Mouse (Mus musculus): Measurements from ENCODE around the gene Pdcd1. TPM values are rescaled to one million over a fixed set of nuclear protein-coding genes. Genes with fewer than 3 reads are reported as not detected.
A peak's percentile ranks its signal among the peaks of the same experiment; 100 is the strongest.
"Not testable (repeated sequence)": the region's sequence is repeated elsewhere in the genome, so short reads cannot be mapped to it uniquely, and the experiment has no call there.

The Pdcd1 gene
- polyA plus RNA-seq (2016; fragmentation: Nextera tagmentation; extraction: Ambion mirVana): not detected in 2 replicates

DNA sequence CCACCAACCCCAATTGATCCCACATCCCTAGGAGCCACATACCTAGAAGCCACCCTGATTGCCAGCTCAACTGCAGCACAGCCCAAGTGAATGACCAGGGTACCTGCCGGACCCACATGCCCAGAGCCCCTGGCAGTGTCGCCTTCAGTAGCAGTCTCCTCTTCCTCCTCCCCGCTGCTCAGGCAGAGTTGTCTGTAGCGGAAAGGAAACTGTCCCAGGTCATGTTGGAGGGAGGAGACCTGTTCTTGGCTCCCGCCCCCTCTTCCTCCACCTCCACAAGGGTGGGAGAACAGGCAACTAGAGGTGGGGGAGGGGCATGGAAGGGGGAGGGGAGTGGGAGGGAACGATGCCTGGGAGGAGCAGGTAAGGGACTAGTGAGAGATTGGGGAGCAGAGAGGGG lies at the start of gene Pdcd1:
TSS of gene Pdcd1 (minus strand) at position 181 of the 400 bp plus-strand sequence.
- no peak within 1 kb of the TSS for H3K4me2 ChIP-seq (replicated peaks)
- WGBS: 52% methylated on average over 6 of the region's 6 CpGs
- no peak within 1 kb of the TSS for H3K9ac ChIP-seq
- no peaks in the 10 kb centered on the region for H3K27me3 ChIP-seq (replicated peaks)
- no peaks in the 10 kb centered on the region for H3K36me3 ChIP-seq
- no peak within 1 kb of the TSS for H3K4me3 ChIP-seq
- no peak for ATAC-seq (ENCODE audit: low FRiP score, low read depth)
- no peaks in the 10 kb centered on the region for H3K4me1 ChIP-seq
- H3K9me3 ChIP-seq: no peaks in the 10 kb centered on the region
- no peak within 1 kb of the TSS for H3K27ac ChIP-seq

DNA sequence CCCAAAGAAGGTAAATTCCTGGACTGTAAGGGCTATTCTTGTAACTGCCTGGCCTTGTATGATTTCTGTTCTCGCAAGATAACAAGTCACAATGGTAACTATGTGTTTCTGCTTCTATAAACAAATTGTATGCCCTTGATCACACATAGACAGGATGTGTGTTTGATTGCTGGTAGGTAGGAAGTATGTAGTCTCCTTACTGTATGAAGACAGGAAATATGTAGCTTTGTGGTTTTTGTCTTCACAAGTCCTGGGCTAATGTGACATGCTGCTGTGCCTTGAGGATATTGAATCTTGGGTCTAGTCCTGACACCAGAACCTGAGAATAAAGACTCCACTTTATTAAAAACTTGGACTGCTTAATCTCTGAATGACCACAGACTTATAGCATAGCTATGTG lies 39.4 kb upstream of the Pdcd1 start:
- Histone ChIP-seq H3K4me3 (no peak overlapping the region), H3K9me3 (no peaks in the 10 kb centered on the region), H3K4me1 (no peaks in the 10 kb centered on the region), H3K9ac (no peak overlapping the region), H3K27ac (no peak overlapping the region), H3K27me3 (replicated peaks) (no peaks in the 10 kb centered on the region), H3K36me3 (no peaks in the 10 kb centered on the region), H3K4me2 (replicated peaks) (no peak overlapping the region)
- no peak for ATAC-seq (ENCODE audit: low FRiP score, low read depth)
- 93% methylated on average over 1 of the region's 1 CpGs for WGBS

DNA sequence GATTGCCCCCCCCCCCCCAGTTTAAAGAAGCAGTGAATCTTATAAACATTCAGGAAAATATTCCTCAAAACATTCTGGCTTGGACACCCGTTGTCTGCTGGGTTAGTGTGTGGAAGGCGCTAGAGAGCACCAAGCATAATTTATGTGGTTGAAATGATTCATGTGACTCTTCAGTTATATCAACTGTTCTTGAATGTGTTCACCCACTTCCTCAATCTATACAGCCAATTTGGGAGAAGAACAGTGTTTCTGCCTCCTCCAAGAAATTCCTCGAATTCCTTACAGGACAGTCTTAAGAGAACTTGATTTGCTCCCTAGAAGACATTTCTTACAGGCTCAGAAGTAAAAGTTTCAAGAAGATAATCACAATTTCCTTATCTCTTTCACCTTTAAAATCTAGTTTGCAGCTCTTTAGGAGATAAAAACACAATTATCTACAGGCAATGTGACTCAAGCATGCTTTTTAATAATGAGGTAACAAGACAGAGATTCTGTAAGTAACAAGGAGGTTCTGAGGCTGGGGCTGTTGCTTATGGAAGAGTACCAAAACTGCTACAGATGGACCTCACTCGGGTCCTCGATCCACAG lies 34.1 kb upstream of the Pdcd1 start:
- 89% methylated on average over 5 of the region's 5 CpGs for WGBS
- Histone ChIP-seq H3K4me3 (no peak overlapping the region), H3K36me3 (no peaks in the 10 kb centered on the region), H3K27me3 (replicated peaks) (no peaks in the 10 kb centered on the region), H3K4me2 (replicated peaks) (no peak overlapping the region), H3K4me1 (no peaks in the 10 kb centered on the region), H3K9me3 (no peaks in the 10 kb centered on the region), H3K9ac (no peak overlapping the region), H3K27ac (no peak overlapping the region)
- no peak for ATAC-seq (ENCODE audit: low FRiP score, low read depth)

DNA sequence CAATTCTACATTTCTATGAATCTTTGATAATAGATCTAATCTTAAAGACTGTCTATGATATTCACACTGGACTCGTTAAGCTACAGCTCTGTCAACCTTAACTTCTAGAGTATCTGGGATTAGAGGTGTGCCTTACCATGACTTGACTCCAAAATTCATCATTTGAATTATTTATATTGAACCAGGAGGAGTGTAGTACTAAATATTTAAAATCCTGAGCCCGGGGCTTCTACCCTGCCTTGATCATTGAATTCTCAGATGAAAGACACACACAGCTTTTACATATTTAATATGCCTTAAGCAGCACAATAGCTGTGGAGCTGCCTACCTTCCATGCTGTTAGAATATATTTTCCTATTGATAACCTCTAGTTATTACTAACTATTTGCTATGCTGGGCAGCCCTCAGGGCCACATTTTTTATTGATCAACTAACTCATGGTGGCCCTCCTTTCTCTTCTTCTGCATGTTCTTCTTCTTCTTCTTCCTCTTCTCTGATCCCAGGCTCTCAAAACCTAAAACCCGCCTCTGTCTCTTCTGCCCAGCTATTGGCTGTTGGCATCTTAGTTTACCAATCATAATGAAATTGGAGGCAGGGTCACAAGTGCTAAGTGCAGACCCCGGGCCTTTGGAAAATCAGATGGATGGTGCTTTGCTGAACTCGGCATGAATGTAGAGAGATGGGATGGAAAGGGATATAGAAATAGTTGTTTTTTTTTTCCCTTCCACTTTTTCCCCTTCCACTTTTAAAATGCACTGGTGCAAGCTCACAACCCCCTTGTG lies 33.2 kb upstream of the Pdcd1 start:
- no peak overlapping the region for H3K4me3 ChIP-seq
- no peak for ATAC-seq (ENCODE audit: low FRiP score, low read depth)
- WGBS: 88% methylated on average over 5 of the region's 5 CpGs

DNA sequence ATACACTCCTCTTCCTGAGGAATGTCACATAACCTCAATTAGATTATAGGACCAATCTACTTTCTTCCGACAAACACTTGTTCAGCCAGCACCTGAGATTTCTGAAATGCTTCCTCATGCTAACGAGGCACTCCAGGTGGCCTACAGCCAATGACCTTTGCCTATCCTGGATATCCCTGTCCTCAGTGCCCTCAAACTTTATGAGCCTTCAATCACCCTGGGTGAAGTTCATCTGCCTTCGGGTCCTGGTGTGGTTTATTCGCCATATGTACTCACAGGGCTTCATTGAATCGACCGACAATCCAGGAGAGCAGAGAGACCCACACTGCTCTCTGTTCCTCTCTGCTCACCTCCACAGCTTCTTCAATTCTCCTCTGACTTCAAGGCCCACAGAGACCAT lies 29.4 kb upstream of the Pdcd1 start:
- Histone ChIP-seq H3K27me3 (replicated peaks) (no peaks in the 10 kb centered on the region), H3K4me1 (no peaks in the 10 kb centered on the region), H3K9me3 (no peaks in the 10 kb centered on the region), H3K9ac (no peak overlapping the region), H3K4me3 (no peak overlapping the region), H3K27ac (no peak overlapping the region), H3K36me3 (no peaks in the 10 kb centered on the region), H3K4me2 (replicated peaks) (no peak overlapping the region)
- no peak for ATAC-seq (ENCODE audit: low FRiP score, low read depth)
- 84% methylated on average over 6 of the region's 6 CpGs for WGBS

More for the DNA sequence above, 33.2 kb upstream of the Pdcd1 start:
- Histone ChIP-seq H3K9me3 (no peaks in the 10 kb centered on the region), H3K27ac (no peak overlapping the region), H3K27me3 (replicated peaks) (no peaks in the 10 kb centered on the region), H3K9ac (no peak overlapping the region), H3K4me1 (no peaks in the 10 kb centered on the region), H3K36me3 (no peaks in the 10 kb centered on the region), H3K4me2 (replicated peaks) (no peak overlapping the region)

DNA sequence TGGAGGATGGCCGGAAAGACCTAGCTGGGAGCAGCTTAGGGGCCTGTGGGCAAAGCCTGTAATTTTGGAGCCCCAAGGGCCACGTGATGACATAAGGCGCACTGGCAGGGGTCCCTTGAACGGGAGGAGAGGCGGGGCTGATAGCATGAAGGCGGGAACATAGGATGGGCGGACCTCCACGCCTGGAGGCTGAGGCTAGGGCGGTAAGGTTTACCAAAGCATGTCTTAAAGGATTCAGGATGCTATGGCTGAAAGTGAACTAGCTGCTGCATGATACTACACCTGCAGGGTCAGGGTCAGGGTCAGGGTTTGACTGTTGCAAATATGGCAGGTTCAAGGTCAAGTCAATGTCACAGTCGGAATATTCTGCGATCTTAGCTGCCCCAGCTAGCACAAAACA lies 28.8 kb upstream of the Pdcd1 start:
- H3K4me2 ChIP-seq (replicated peaks): 0 out of 2 replicates have a peak overlapping the region, but pooled peaks have one; percentile 19
- no peak for ATAC-seq (ENCODE audit: low FRiP score, low read depth)
- H3K9me3 ChIP-seq: no peaks in the 10 kb centered on the region
- no peaks in the 10 kb centered on the region for H3K4me1 ChIP-seq
- H3K27ac ChIP-seq: no peak overlapping the region
- H3K4me3 ChIP-seq: no peak overlapping the region
- WGBS: 54% methylated on average over 11 of the region's 11 CpGs
- no peak overlapping the region for H3K9ac ChIP-seq
- no peaks in the 10 kb centered on the region for H3K36me3 ChIP-seq
- no peaks in the 10 kb centered on the region for H3K27me3 ChIP-seq (replicated peaks)

DNA sequence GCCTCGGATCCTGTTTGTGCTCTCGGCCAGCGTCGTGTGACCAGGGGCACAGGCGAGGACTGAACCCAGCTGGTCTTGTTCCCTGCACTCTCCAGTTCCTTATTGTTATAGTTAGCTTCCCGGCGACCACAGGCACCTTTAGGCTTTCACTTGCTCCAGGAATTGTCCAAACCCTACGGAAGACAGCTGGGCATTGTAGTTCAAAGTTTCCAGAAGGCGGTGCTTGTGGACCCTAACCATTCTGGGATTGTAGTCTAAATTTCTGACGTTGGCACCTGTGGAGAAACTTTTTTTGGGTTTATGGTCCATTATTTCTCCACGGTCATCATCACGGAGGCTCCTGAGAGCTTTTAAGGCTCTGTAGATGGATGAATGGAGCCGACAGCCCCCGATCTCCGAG lies 28.4 kb upstream of the Pdcd1 start:
- Histone ChIP-seq H3K36me3 (no peaks in the 10 kb centered on the region), H3K4me3 (no peak overlapping the region), H3K27me3 (replicated peaks) (no peaks in the 10 kb centered on the region), H3K4me2 (replicated peaks) (0 out of 2 replicates have a peak overlapping the region, but pooled peaks have one; percentile 19), H3K4me1 (no peaks in the 10 kb centered on the region), H3K9ac (no peak overlapping the region), H3K27ac (no peak overlapping the region), H3K9me3 (no peaks in the 10 kb centered on the region)
- 53% methylated on average over 15 of the region's 15 CpGs for WGBS
- no peak for ATAC-seq (ENCODE audit: low FRiP score, low read depth)

DNA sequence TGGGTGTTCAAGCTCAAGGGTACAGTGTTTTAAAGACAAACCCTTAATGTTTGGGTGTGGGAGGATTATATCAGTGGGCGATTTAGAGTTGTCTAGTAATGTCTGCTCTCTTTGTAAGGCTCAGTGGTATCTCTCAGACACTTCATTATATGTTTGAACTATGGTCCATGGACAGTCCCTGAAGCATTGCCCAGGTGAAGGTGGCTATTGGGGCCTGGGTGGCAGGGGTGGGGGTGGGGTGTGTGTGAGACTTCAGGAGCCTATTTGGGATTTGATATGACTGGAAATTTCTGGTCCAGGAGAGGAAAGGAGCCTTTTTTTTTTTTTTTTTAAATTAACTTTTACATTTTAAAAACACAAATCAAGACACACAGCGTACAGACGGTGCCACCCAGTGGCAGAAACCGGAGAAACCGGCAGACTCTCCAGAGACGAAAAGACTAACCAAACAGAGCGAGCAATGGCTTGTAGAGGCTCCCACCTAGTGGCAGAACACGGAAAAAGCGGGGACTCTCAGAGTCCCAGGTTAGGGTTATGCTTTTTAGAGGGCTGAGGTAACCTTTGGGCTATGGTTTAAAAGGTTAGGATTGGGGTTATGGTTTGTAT lies 26.6 kb upstream of the Pdcd1 start:
- Histone ChIP-seq H3K9me3 (no peaks in the 10 kb centered on the region), H3K4me3 (no peak overlapping the region), H3K27ac (no peak overlapping the region), H3K9ac (no peak overlapping the region), H3K27me3 (replicated peaks) (no peaks in the 10 kb centered on the region), H3K36me3 (no peaks in the 10 kb centered on the region), H3K4me1 (no peaks in the 10 kb centered on the region), H3K4me2 (replicated peaks) (no peak overlapping the region)
- peak; percentile 90 for ATAC-seq (ENCODE audit: low FRiP score, low read depth)
- WGBS: 6% methylated on average over 9 of the region's 9 CpGs

DNA sequence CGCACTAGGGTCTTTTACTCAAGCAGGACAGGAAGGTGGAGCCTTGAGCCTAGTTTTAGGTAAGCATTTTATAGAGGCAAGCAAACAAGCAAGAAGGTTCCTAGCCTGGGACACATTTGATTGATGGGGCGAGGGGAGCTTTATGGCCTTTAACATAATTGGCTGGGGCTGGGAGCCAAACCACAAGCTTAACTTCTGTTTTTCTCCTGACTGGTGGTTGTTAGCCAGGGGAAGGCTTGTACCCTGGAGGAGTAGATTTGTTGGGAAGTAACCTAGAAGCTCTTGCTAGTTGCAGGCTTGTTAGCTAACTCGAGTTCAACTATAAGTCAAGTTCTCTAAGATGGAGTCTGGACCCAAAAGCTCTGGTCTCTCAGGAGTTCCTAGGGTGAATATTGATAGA lies 26.0 kb upstream of the Pdcd1 start:
- Histone ChIP-seq H3K9me3 (no peaks in the 10 kb centered on the region), H3K36me3 (no peaks in the 10 kb centered on the region), H3K4me2 (replicated peaks) (no peak overlapping the region), H3K27me3 (replicated peaks) (no peaks in the 10 kb centered on the region), H3K9ac (no peak overlapping the region), H3K4me1 (no peaks in the 10 kb centered on the region), H3K4me3 (no peak overlapping the region), H3K27ac (no peak overlapping the region)
- no peak for ATAC-seq (ENCODE audit: low FRiP score, low read depth)
- WGBS: 61% methylated on average over 3 of the region's 3 CpGs

DNA sequence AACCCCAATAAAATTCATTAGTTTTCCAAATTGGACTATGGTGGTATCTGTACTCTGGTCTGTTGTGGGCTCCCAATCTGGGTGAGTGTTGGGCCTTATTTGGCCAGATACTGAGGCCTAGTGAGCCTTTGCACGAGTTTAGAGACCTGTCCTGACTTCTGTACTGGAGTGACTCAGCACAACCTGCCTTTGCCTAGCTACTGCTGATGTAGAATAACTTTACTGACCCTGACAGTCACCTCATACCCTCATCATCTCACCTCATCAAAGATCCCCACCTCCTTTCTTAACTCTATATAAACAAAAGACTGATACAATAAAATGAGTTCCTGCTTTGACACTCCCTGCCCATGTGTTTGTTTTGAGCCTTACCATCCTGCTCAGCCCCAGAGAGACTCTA lies 24.3 kb upstream of the Pdcd1 start:
- no peak for ATAC-seq (ENCODE audit: low FRiP score, low read depth)
- H3K4me1 ChIP-seq: no peaks in the 10 kb centered on the region
- no peak overlapping the region for H3K4me3 ChIP-seq
- H3K27ac ChIP-seq: no peak overlapping the region
- H3K27me3 ChIP-seq (replicated peaks): no peaks in the 10 kb centered on the region
- H3K9ac ChIP-seq: no peak overlapping the region
- H3K9me3 ChIP-seq: no peaks in the 10 kb centered on the region
- no peaks in the 10 kb centered on the region for H3K36me3 ChIP-seq
- H3K4me2 ChIP-seq (replicated peaks): no peak overlapping the region
- 45% methylated on average over 1 of the region's 1 CpGs for WGBS

DNA sequence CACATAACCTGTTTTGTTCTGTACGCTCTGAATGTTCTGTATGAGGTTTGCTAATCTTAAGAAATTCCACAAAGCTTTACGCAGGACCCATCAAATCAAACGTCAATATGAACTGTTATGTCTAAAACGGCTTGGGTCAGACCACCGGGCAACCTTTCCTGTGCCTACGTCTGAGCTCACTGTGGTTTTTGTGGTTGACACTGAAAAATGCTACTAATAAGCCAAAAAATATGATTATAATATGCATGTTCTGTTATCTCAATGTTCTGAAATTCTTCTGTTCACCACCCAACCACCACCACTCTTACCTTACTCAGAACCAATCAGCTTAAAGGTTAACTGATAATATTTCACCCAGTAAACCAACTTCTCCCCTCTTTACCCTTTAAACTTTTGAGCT lies 22.4 kb upstream of the Pdcd1 start:
- H3K27ac ChIP-seq: no peak overlapping the region
- no peak for ATAC-seq (ENCODE audit: low FRiP score, low read depth)
- H3K4me2 ChIP-seq (replicated peaks): no peak overlapping the region
- H3K4me3 ChIP-seq: no peak overlapping the region
- no peaks in the 10 kb centered on the region for H3K9me3 ChIP-seq
- H3K4me1 ChIP-seq: no peaks in the 10 kb centered on the region
- 88% methylated on average over 6 of the region's 6 CpGs for WGBS
- H3K9ac ChIP-seq: no peak overlapping the region
- H3K36me3 ChIP-seq: no peaks in the 10 kb centered on the region
- H3K27me3 ChIP-seq (replicated peaks): no peaks in the 10 kb centered on the region

DNA sequence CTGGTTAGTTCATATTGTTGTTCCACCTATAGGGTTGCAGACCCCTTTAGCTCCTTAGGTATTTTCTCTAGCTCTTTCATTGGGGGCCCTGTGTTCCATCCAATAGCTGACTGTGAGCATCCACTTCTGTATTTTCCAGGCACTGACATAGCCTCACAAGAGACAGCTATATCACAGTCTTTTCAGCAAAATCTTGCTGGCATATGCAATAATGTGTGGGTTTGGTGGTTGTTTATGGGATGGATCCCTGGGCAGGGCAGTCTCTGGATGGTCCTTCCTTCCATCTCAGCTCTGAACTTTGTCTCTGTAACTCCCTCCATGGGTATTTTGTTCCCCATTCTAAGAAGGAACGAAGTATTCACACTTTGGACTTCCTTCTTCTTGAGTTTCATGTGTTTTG lies 5.9 kb upstream of the Pdcd1 start:
- not testable (repeated sequence) for H3K27me3 ChIP-seq (replicated peaks); H3K4me2 ChIP-seq (replicated peaks); H3K4me1 ChIP-seq; ATAC-seq (ENCODE audit: low FRiP score, low read depth); H3K4me3 ChIP-seq; H3K9ac ChIP-seq; H3K36me3 ChIP-seq; H3K27ac ChIP-seq; H3K9me3 ChIP-seq
- WGBS: 77% methylated on average over 1 of the region's 1 CpGs

Data from neural tube, embryonic 12.5 days (tissue).